15 mouse cellular contexts compared by ENCODE assay signal in the genomic region with DNA sequence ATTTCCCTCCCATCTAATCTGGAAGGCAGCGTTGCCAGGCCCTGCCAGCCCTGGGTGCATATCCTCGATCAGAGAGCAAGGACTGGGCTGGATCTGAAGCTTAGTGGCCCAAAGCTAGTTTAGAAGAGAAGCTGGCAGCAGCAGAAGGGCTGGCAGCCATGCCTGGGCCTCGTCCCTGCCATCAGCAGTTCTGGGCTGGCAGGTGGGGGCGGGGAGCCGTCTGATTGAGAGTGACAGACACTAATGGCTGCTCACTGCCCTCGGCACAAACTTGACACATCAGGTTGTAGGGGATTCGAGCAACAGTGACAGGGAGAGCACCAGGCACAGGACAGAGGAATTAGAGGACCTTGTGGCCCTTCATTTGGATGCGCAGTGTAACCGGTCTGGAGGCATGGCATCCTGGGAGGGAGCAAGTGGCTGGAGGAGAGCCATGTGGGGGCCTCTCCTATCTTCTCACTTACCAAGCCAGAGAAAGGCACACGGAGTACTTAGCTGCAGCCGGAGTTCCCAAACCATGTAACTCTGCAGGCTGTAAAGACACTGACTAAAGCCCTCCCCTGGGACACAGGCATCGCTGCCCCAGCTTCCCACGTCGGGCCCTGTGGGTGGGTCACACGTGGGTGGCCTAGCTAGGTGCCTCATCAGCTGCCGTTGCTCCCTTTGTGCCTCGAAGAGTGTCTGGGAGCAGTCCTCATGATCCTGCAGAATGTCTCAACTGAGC. TPM values are rescaled to one million over a fixed set of nuclear protein-coding genes. Genes with fewer than 3 reads are reported as not detected.
DNase-seq lines count a peak whose midpoint lies in the region; ATAC-seq and TF ChIP-seq lines count a peak whose summit lies in the region.
"Had no signal": no experiment of that assay in that cellular context is flagged by ENCODE, and none has a peak within 500 bp of the region (broad histone marks: within the 10 kb centered on the region; RNA-seq: fewer than 3 reads in every experiment).

No protein-coding gene starts in this region.

- 0 out of 2 replicates have a peak overlapping the region, but pooled peaks have one; percentile 21 for H3K9ac ChIP-seq in embryonic facial prominence, embryonic 13.5 days
- H3K9ac ChIP-seq in hindbrain, postnatal 0 days (replicated peaks; ENCODE audit: low read length) = no peak overlapping the region
- H3K9ac ChIP-seq in hindbrain, embryonic 12.5 days = no peak overlapping the region
- H3K9ac ChIP-seq in kidney, embryonic 15.5 days = no peak overlapping the region
- H3K9ac ChIP-seq: limb, embryonic 13.5 days had no signal

- no peaks in the 10 kb centered on the region for H3K36me3 ChIP-seq in embryonic facial prominence, embryonic 13.5 days
- no peaks in the 10 kb centered on the region for H3K36me3 ChIP-seq in embryonic facial prominence, embryonic 10.5 days (replicated peaks)
- H3K36me3 ChIP-seq in hindbrain, postnatal 0 days (ENCODE audit: insufficient read depth, low read length) = no peaks in the 10 kb centered on the region
- no peaks in the 10 kb centered on the region for H3K36me3 ChIP-seq in hindbrain, embryonic 12.5 days
- no peaks in the 10 kb centered on the region for H3K36me3 ChIP-seq in kidney, embryonic 15.5 days
- H3K36me3 ChIP-seq: G1E; limb, embryonic 13.5 days had no signal

- no peaks in the 10 kb centered on the region for H3K9me3 ChIP-seq in embryonic facial prominence, embryonic 13.5 days
- H3K9me3 ChIP-seq in embryonic facial prominence, embryonic 10.5 days = no peaks in the 10 kb centered on the region
- H3K9me3 ChIP-seq in hindbrain, postnatal 0 days (ENCODE audit: low read length) = no peaks in the 10 kb centered on the region
- no peaks in the 10 kb centered on the region for H3K9me3 ChIP-seq in hindbrain, embryonic 12.5 days (replicated peaks)
- H3K9me3 ChIP-seq in kidney, embryonic 15.5 days (replicated peaks) = no peaks in the 10 kb centered on the region
- H3K9me3 ChIP-seq: limb, embryonic 13.5 days had no signal

- no peak overlapping the region for H3K4me3 ChIP-seq in embryonic facial prominence, embryonic 13.5 days
- H3K4me3 ChIP-seq in embryonic facial prominence, embryonic 10.5 days = no peak overlapping the region
- no peak overlapping the region for H3K4me3 ChIP-seq in hindbrain, postnatal 0 days (ENCODE audit: low read length)
- H3K4me3 ChIP-seq in hindbrain, embryonic 12.5 days = no peak overlapping the region
- no peak overlapping the region for H3K4me3 ChIP-seq in kidney, embryonic 15.5 days (replicated peaks)
- H3K4me3 ChIP-seq: limb, embryonic 13.5 days; myocyte had no signal

- no peaks in the 10 kb centered on the region for H3K27me3 ChIP-seq in embryonic facial prominence, embryonic 13.5 days
- no peaks in the 10 kb centered on the region for H3K27me3 ChIP-seq in embryonic facial prominence, embryonic 10.5 days (replicated peaks; ENCODE audit: low read depth, poor library complexity, severe bottlenecking)
- H3K27me3 ChIP-seq in hindbrain, postnatal 0 days (ENCODE audit: insufficient read depth, low read length) = no peaks in the 10 kb centered on the region
- 0 out of 2 replicates have a peak, but pooled peaks cover 5% of the 10 kb centered on the region for H3K27me3 ChIP-seq in hindbrain, embryonic 12.5 days
- no peaks in the 10 kb centered on the region for H3K27me3 ChIP-seq in kidney, embryonic 15.5 days
- H3K27me3 ChIP-seq: limb, embryonic 13.5 days had no signal

- H3K4me1 ChIP-seq in embryonic facial prominence, embryonic 13.5 days = peaks cover 16% of the 10 kb centered on the region
- H3K4me1 ChIP-seq in embryonic facial prominence, embryonic 10.5 days = peaks cover 25% of the 10 kb centered on the region
- H3K4me1 ChIP-seq in hindbrain, postnatal 0 days (ENCODE audit: insufficient read depth, low read length) = peaks cover 20% of the 10 kb centered on the region
- H3K4me1 ChIP-seq in hindbrain, embryonic 12.5 days = peaks cover 30% of the 10 kb centered on the region
- H3K4me1 ChIP-seq in kidney, embryonic 15.5 days = peaks cover 15% of the 10 kb centered on the region

- 67% methylated on average over 17 of the region's 17 CpGs for WGBS in embryonic facial prominence, embryonic 13.5 days
- 72% methylated on average over 17 of the region's 17 CpGs for WGBS in embryonic facial prominence, embryonic 10.5 days
- WGBS in hindbrain, postnatal 0 days = 41% methylated on average over 17 of the region's 17 CpGs
- 76% methylated on average over 17 of the region's 17 CpGs for whole genome bisulfite sequencing in hindbrain, embryonic 12.5 days
- 63% methylated on average over 17 of the region's 17 CpGs for WGBS in kidney, embryonic 15.5 days

- ATAC-seq in embryonic facial prominence, embryonic 13.5 days (ENCODE audit: insufficient number of reproducible peaks, insufficient read depth, low FRiP score, low TSS enrichment, low read depth) = no peak
- 0 out of 2 replicates have a peak, but pooled peaks have one; percentile 16 for ATAC-seq in hindbrain, postnatal 0 days
- no peak for ATAC-seq in hindbrain, embryonic 12.5 days (ENCODE audit: low FRiP score)
- ATAC-seq in kidney, embryonic 15.5 days (replicated peaks; ENCODE audit: low FRiP score) = no peak

- TF ChIP-seq CTCF in hindbrain, postnatal 0 days (IDR thresholded peaks at IDR 0.05; ENCODE audit: low read depth) = no peak

- DNase-seq in embryonic facial prominence, embryonic 10.5 days (ENCODE audit: low spot score) = no peak
- peak; percentile 65 for DNase-seq in hindbrain, postnatal 0 days (ENCODE audit: low spot score)
- peak; percentile 85 to 87 for DNase-seq in cerebellum, adult 18-20 months
- peak; percentile 71 for DNase-seq in gastrocnemius, postnatal 25 days
- no peak for DNase-seq in embryo, embryonic 10 days (ENCODE audit: low spot score)
- DNase-seq: kidney, adult 9 months had no signal

- H3K27ac ChIP-seq in embryonic facial prominence, embryonic 13.5 days = no peak overlapping the region
- H3K27ac ChIP-seq in embryonic facial prominence, embryonic 10.5 days (replicated peaks) = no peak overlapping the region
- H3K27ac ChIP-seq in hindbrain, postnatal 0 days = peak overlapping the region; percentile 54; the same call in 1 of the 2 replicates
- H3K27ac ChIP-seq in hindbrain, embryonic 12.5 days = no peak overlapping the region
- no peak overlapping the region for H3K27ac ChIP-seq in kidney, embryonic 15.5 days
- H3K27ac ChIP-seq: limb, embryonic 13.5 days had no signal

- H3K4me2 ChIP-seq in embryonic facial prominence, embryonic 13.5 days = no peak overlapping the region
- H3K4me2 ChIP-seq in hindbrain, postnatal 0 days (ENCODE audit: low read depth, low read length) = no peak overlapping the region
- no peak overlapping the region for H3K4me2 ChIP-seq in hindbrain, embryonic 12.5 days (replicated peaks)
- no peak overlapping the region for H3K4me2 ChIP-seq in kidney, embryonic 15.5 days
- H3K4me2 ChIP-seq: limb, embryonic 13.5 days had no signal

RNA-seq across cellular contexts. Expression of gene Rcvrn, which starts 39.7 kb away (rescaled TPM):
- not detected in 2 replicates for polyA plus RNA-seq in embryonic facial prominence, embryonic 13.5 days (2015; fragmentation: Nextera tagmentation; extraction: Ambion mirVana)
- not detected in 2 replicates for polyA plus RNA-seq in embryonic facial prominence, embryonic 10.5 days (2016; fragmentation: Nextera tagmentation; extraction: Ambion mirVana)
- not detected in 2 replicates for total RNA-seq in hindbrain, postnatal 0 days (2014; rRNA removed)
- not detected in 2 replicates for polyA plus RNA-seq in hindbrain, postnatal 0 days (2015; fragmentation: Nextera tagmentation; extraction: Ambion mirVana)
- polyA plus RNA-seq in hindbrain, embryonic 12.5 days (2016; fragmentation: Nextera tagmentation; extraction: Ambion mirVana) = not detected in 2 replicates
- under 1 TPM in 1 of 2 experiments, not detected in 1; 0.27 TPM for total RNA-seq in gastrocnemius, postnatal 25 days (2021)
- polyA plus RNA-seq in kidney, embryonic 15.5 days (2015; fragmentation: Nextera tagmentation; extraction: Ambion mirVana) = not detected in 2 replicates
- total RNA-seq: common myeloid progenitor, adult 5-6 weeks; G1E had no signal
- polyA plus RNA-seq: G1E; gonadal fat pad, adult 2 months; limb, embryonic 13.5 days; lung, embryonic 16.5 days; myocyte had no signal

Comparison
In these comparisons a context has a peak if more than half of its experiments do, and no peak if none do; other contexts are left out.
1. DNase-seq: peak in hindbrain, postnatal 0 days (single experiment), cerebellum, adult 18-20 months (2 of 2) and gastrocnemius, postnatal 25 days (single experiment); none in embryonic facial prominence, embryonic 10.5 days (single experiment) and embryo, embryonic 10 days (single experiment).